Mouse (Mus musculus) heart, postnatal 4 days (tissue): ENCODE data around the gene Ppp2r5d. TPM values are rescaled to one million over a fixed set of nuclear protein-coding genes. Genes with fewer than 3 reads are reported as not detected.

ENCODE experiments used
- DNase-seq: peaks from one replicate; pipeline ENCODE4 v3.0.0; 2021
- total RNA-seq, 2 experiments: library from RNA; stranded (reverse); gene quantifications; 2 replicates each; pipeline ENCODE4 v1.2.3; 2021

Ppp2r5d gene
- total RNA-seq, 2 experiments from 2014 or later: 41.5 to 42.9 TPM

DNA sequence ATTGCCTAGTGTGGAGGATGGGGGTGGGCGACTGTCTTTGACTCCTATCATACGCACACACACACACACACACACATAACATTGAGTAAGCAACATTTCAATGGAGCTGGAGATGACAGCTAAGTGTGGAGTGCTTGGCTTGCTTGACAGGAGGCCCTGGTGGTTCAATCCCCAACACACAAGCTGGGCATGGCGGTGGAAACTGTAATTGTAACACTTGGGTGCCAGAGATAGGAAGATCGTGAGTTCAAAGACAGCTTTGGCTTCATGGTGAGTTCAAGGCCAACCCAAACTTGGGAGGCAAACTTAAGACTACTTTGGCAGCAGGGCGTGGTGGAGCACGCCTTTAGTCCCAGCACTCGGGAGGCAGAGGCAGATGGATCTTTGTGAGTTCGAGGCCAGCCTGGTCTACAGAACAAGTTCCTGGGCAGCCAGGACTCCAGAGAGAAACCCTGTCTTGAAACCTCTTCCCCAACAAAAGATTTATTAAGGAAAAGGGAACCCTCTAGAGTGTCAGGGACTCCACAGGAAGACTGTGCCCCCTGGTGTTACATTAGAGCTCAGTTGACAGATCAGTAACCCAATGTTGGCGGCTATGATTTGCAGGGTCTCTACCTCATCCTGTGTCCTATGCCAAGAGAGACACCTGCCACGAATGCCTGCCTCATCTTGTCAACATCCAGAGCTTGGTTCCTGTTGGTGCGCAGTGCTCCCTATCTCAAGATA is 10.0 kb upstream of the Ppp2r5d start:
- DNase-seq: no peak

DNA sequence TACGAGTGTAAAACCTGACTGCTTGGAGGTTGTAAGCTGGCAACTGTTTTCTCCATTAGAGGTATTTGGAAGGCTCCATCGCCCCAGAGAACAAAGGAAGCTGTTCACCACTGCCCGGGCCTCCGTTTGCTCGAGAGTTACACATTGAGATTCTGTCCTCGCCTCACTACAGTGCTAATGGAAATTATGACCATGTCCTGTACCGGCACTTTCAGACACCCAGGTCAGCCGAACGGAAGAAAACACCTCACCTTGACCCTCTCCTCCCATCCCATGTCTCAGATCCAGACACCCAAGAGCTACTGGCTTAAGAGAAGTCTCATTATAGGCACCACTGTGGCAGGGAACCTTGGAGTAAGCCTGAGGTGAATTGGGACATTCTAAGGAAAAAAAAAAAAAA is 8.9 kb upstream of the Ppp2r5d start:
- DNase-seq: no peak

DNA sequence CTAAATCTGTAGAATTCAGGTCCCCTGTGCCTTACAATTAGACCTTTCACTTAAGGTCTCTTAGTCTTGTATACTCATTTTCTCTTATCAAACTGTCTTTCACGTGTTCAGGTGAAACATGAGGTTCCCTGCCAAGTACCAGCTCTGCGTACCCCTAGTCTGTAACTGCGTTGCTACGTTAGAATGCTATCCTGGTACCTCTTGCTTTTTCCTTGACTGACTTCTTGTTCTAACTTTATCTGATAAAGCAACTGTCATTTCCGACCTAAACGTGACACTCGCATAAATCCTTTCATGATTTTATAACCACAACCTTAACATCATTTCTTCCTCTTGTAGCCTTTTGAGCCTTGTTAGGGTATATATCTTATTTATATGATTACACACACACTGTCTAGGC is 7.5 kb upstream of the Ppp2r5d start:
- no peak for DNase-seq

DNA sequence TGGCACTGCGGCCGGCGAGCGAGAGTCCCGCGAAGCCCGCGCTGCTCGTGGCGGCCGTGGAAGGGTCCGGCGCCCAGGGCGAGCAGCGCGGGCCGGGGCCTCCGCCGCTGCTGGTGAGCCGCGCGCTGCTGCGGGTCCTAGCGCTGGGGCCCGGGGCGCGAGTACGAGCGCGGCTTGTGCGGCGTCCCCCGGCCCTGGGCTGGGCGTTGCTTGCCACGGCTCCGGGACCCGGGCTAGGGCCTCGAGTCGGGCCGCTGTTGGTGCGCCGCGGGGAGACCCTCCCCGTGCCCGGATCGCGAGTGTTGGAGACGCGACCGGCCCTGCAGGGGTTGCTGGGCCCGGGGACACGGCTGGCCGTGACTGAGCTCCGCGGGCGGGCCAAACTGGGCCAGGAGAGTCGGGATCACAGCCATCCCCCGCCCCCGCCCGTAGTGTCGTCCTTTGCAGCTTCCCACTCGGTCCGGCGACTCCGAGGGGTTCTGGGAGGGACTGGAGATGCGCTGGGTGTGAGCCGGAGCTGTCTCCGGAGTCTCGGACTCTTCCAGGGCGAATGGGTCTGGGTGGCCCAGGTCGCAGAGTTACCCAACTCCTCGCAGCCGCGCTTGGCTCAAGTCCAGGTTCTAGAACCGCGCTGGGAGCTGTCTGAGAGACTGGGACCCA is 6.8 kb upstream of the Ppp2r5d start:
- peak; percentile 69 for DNase-seq

DNA sequence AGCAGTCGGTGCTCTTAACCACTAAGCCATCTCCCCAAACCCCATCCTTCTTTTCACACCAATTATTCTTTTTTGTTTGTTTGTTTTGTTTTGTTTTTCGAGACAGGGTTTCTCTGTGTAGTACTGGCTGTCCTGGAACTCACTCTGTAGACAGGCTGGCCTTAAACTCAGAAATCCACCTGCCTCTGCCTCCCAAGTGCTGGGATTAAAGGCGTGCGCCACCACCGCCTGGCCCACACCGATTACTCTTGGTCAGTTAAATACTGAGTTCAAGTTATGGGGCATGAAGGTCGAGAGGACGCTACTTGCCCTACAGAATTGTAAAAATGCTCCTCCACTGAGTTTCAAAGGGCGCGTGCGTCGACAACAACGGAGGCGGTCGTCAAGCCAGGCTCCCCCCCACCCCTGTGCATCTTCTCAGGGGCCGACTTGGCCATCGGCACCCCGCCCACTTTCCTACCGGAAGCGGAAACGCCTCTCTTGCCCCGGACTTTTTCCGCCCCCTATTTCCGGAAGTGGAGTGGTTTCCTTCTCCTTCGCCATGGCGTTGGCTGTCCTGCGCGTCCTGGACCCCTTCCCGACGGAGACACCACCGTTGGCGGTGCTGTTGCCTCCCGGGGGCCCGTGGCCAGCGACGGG is 6.2 kb upstream of the Ppp2r5d start, which contains the start of gene Pex6:
Gene Pex6, plus strand, starts transcription at position 505 of the 639 bp plus-strand sequence.
- peak; percentile 95 for DNase-seq

DNA sequence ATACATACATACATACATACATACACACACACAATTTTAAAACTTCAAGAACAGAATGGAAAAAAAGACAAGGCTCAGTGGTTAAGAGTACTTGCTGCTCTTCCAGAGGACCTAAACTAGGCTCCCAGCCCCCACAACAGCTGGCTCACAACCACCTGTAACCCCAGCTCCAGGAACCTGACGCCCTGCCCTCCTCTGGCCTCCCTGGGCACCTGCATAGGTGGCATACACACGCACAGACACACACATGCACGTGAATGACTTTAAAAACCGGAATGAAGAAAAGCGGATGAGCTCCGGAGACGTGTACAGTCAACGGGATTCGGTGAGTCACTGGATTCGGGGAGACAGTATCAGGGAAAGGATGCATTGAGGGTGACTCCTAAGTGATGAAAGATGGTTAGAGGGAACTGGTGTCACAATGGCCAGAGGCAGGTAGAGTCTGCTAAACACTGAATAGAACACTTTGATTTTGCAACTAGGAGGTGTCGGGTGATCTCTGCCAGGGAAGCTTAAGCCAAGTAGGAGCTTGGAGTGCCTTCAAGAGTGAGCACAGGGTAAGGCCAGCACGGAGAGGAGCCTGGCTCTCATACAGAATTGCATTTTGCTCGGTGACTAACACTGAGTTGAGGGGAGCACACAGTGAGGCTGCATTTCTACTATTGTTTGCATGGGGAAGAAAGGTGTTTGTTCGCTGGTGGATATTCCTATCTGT is 1.6 kb upstream of the Ppp2r5d start:
- DNase-seq: no peak

DNA sequence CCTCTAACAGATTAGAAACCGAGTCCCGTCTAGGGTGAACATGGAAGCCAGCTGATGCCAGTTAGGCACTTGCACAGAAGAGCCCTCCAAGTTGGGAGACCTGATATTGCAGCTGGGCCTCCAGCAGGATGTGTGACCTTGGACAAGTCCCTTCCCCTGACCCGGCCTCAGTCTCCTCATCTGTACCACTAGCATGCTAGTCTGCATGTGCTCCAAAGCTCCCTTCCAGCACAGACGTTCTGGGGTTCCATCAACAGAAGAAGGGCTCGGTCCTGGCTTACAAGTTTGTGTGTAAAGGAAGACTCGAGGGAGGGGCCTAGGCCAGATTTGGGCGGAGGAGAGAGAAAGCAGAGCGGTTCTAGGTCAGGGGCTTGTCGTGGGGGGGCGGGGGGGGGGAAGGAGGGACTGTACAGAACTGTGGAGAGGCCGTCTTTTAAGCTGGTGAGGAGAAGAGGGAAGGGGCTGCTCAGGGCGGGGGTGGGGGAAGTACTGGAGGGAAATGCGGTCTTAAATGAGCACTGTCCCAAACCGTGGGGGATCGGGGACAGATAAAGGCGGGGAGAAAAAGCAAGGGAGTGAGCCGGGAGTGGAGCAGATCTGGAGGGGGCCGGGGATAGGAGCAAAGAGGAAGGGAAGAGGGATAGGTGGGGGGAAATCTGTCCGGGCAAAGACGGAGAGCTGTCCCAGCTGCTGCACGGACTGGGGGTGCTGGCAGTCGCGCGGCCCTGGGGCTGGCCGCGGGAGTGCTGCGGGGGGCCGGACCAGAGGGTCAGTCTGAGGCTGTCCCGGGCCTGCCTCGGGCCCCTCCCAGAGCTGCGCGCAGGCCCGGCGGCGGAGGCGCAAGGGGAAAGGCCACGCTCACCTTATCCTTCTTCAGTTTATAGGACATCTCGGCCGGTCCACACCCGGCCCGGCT is 682 bp downstream of the Ppp2r5d start:
- no peak for DNase-seq

DNA sequence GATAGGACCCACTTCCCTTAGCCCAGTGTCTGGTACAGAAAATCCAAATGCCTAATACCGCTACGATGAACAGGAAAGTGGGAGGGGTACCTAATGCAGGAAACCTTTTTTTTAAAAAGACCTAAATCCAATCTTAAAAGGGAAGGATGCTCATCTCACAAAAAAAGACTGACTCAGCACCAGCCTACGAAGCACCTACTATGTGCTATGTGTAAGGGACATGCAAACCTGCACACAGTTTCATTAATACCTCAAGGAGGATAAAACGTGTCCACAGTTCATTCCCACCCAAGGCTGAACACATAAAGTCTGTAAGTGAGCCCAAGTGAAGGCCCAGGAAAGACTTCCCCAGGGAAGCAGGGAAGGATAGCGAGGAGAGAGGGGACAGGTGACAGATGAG is 2.4 kb downstream of the Ppp2r5d start:
- no peak for DNase-seq

DNA sequence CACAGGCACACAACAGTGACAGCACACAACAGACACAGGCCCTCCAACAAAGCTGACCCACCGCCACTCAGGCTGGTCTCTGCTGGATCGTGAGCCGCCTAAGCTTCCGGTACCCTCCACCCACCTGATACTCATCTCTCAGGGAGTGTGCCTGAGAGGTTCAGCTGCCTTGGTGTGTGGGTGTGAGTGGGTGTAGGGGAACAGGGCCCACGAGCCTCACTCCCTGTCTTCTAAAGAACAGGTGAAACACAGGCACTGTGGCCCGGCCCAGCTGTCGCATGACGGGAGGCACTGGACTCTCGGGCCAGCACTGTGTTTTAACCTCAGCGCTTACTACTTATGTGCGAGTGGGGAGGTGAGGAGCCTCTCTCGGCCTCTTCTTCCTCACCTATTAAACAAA is 2.8 kb downstream of the Ppp2r5d start:
- no peak for DNase-seq

DNA sequence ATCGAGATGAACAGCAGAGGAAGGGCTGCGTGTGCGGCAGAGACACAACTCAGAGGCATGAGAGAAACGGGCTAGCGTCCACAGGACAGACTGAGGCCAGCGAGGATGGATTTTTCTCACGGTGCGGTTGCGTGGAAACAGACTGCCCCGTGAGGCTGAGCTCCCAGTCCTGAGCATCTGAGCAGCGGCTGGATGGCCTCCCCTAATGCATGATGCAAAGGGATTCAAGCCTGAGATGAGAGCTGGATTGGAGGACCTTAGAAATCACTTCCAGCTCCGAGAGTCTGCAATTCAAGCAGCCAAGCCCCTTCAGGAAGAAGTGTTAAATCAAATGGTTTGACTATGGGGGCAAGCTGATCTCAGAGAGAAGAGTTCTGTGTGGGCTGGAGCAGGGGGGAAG is 3.4 kb downstream of the Ppp2r5d start:
- no peak for DNase-seq

DNA sequence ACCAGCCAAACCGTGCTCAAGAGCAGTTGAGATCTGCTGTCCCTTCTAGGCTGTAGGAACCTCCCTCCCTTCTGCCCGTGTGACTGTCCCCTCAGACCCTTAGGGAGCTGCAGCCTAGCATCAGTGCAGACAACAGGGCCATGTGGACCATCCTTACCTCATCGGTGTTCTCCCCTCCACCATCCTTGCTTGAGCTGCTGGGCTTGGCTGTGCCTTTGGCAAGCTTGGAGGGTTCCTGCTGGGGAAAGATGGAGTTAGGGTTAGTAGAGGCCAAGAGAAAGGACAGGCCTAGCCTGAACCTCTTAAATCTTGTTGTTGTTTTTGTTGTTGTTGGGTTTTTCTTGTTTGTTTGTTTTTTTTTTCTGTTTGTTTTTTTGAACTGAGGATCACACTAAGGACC is 5.0 kb downstream of the Ppp2r5d start:
- no peak for DNase-seq

DNA sequence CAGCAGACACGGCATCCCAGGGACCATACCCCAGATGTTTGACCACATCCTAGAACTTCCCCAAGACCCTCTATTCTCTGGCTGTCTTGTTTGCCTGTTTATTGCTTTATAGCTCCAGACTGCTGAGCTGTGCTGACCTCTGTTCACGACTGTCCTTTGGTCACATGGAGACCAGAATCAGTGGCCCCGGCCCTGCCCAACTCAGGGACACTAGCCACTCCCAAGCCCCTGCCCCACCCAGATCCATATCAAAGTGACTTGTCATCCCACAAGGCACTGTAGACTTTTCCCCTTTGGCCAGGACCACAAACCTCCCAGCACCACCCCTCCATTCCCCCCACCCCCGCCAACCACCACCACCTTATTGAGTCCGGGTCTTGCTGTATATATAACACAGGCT is 5.7 kb downstream of the Ppp2r5d start:
- no peak for DNase-seq

DNA sequence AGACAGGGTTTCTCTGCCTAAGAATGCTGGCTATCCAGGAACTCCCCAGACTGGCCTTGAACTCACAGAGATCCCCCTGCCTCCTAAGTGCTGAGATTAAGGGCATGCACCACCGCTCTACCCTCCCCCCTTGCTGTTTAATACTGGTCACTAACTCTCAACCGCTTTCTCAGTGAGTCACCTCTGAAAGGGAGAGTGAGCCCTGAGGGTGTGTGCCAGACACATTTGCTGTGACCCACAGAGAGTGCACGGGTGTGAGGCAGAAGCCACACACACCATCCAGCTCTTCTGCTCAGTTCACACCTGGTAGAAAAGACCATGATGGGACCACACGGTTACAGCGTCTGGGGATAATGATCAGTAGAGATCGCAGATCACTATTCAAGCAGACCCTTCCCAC is 6.4 kb downstream of the Ppp2r5d start:
- DNase-seq: no peak

DNA sequence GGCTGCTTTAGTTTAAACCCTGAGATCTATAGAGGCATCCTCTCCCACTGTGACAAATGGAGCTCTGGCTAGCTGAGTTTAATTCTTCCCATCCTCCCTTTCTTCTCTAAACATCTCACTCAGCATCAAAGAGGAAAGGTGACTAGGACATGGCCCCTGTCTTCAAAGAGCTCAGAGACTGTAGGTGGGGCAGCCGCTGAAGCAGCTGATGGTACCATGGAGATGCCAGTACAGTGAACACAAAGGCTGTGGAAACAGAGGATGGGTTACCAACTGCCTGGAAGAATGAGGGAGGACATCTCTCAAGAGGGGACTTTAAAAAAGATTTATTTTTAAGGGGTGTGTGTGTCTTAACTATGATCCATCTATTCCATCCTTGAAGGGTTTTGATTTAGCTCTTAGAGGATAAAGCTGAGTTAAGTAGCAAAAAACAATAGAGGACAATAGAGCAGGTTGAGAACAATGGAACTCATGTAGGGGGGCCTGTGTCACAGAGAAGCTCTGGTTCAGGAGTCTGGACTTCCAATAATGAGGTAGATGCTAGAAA is 10.3 kb downstream of the Ppp2r5d start:
- DNase-seq: no peak

DNA sequence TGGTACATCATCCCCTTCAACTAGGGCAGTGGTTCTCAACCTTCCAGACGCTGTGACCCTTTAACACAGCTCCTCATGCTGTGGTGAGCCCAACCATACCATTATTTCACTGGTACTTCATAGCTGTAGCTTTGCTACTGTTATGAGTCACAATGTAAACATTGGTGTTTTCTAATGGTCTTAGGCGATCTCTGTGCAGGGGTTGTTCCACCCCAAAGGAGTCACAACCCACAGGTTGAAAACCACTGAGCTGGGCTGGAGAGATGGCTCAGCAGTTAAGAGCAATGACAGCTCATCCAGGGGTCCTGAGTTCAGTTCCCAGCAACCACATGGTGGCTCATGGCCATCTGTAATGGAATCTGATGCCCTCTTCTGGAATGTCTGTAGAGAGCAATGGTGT is 13.5 kb downstream of the Ppp2r5d start:
- no peak for DNase-seq

DNA sequence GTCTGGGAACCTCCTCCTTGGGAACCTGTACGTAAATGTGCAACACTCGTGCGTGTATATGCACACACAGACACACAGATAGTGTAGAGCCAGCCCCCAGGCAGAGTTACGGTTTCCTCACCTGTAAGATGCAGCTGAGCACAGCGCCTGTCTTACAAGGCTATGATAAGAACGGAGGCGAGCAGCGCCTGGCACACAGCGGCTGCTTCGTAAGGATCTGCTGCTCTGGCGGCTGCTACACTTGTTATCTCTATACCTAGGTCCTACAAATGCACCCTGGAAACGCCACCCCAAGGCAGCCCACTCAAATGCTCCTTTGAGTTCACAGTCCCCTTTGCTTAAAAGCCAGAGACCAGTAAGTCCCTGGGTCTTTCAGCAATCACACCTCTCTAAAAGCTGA is 14.2 kb downstream of the Ppp2r5d start:
- DNase-seq: no peak

DNA sequence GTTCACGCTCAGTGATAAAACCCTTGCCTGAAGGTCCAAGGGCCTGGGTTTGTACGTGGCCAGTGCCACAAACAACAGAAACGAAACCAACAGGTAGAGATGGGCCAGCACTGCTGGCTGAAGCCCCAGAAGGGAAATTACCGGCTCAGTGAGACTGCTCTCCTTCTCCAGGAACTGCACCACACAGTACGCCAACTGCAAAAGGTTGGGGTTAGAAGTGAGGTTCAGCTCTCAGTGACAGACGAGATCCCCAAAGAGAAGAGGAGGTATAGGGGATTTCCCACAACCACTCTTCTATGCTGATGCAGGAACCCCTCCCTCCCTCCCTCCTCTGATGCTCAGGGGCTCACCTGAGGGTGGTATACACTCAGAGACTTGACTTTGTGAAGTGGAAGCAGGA is 19.0 kb downstream of the Ppp2r5d start:
- no peak for DNase-seq

DNA sequence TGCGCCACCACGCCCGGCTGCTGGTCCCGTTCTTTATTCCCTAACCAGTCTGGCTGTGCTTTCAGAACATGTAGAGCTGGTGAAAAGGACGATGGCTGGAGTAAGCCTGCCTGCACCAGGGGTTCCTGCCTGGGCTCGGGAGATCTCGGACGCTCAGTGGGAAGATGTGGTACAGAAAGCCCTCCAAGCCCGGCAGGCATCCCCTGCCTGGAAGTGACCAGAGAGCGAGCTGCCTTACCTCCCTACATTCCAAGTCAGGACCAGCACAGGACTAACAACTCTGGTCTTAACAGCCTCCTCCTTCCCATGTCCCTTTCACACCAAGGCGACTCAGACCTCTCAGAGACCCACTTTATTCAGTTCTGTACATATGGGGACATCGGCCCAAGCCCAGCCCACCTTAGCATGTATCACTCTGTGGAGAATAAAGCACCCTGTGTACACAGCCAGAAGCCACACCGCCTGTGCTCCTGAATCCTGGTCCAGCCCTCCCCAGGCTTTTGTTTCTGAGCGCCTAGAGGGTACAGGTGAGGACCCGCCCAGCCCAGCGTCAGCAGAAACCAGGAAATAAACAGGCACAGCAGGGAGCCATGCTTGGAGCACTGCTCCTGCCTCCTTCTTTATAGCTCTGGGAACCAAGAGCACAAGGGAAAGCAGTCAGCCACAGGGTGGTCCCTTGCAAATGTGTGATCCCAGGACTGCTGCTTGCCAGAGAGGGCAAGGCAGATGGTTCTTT is 22.1 kb downstream of the Ppp2r5d start:
- no peak for DNase-seq

DNA sequence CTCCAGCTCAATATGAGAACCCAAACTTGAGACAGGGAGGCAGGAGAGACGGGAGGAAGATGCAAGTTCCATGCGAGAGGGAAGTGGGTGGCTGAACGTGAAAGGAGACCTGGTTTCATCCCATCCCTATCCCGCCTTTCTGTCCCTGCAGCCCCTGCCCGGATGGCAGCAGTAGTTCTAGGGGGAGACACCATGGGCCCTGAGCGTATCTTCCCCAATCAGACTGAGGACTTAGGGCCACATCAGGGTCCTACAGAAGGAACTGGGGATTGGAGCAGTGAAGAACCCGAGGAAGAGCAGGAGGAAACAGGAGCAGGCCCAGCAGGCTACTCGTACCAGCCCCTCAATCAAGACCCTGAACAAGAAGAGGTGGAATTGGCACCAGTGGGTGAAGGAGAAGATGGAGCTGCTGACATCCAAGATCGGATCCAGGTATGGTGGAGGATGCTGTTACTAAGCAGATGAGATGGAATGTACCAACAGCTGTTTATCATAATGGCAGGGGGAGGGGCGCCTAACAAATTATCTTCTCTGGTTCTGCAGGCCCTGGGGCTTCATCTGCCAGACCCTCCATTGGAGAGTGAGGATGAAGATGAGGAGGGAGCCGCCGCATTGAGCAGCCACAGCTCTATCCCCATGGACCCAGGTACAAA is 23.3 kb downstream of the Ppp2r5d start:
- DNase-seq: no peak

DNA sequence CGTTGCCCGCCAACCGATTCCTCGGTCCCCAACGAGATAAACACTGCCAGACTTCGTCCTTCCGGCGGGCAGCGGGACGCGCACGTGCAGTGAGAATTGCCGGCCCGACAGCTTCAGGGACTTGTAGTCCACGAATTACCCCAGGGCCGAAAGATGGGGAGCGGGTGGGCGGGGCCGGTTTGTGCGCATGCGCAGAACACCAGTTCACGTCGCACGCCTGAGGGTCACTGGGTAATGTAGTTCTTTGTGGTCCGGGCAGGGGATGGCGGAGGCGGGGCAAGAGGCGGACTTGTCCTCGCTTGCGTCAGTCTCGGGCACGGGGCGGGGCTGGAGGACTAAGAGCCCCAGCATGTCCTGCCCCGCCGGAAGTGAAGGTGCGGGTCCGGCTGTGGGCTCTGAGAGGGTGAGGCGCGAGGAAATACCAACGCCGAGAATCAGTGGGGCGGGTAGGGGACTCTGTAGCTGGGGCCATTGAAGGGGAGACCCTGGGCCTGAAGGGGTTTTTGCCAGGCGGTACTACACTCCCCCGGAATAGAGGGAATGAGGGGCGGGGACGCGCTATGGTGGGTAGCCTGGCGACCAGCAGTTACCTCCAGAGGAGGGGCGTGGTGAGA is 24.0 kb downstream of the Ppp2r5d start, which contains the start of gene Klhdc3:
Gene Klhdc3, minus strand, starts transcription at position 155 of the 614 bp plus-strand sequence.
- DNase-seq: peak; percentile 98
